Mouse (Mus musculus): ENCODE data around the gene Zfp385a. TPM values are rescaled to one million over a fixed set of nuclear protein-coding genes. Genes with fewer than 3 reads are reported as not detected.

Zfp385a gene
- polyA plus RNA-seq, 1 experiment from 2014 or later, result 19.2 TPM

DNA sequence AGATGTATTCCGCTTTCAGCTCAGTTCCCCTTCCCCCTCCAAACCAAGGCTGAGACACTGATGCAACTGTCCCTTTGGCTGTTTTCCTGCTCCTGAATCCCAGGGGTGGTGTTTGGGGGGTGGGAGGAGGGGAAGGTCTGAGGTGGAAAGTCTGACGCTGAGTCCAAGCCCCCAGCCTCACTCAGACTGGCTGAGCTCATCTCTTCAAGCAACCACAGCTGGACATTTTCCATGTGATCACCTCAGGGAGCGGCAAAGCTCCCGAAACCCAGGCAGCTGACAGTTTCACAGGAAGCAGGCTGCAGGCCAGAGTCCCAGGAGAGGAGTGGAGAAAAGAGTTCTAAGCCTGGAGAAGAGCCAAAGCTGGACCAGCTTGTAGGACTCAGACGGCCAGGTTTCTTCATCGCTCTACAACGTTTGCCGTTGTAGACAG lies 37.0 kb upstream of the Zfp385a start:
- H3K4me2 ChIP-seq (ENCODE audit: low read depth, severe bottlenecking), result no peak overlapping the region
- H3K4me3 ChIP-seq (ENCODE audit: low read depth, low read length), result no peak overlapping the region
- peaks cover 4% of the 10 kb centered on the region for H3K4me1 ChIP-seq (ENCODE audit: control insufficient read depth, insufficient read depth, low read length)
- 0 out of 2 replicates have a peak overlapping the region, but pooled peaks have one; percentile 8 for H3K27ac ChIP-seq (replicated peaks; ENCODE audit: low read depth, low read length)
- H3K9ac ChIP-seq (ENCODE audit: low read length), result no peak overlapping the region
- DNase-seq (ENCODE audit: low spot score) (no peak), ATAC-seq (ENCODE audit: insufficient number of reproducible peaks, low FRiP score, low TSS enrichment, low read depth) (no peak)
- no peaks in the 10 kb centered on the region for H3K27me3 ChIP-seq (ENCODE audit: control insufficient read depth, insufficient read depth, low read length)
- no peaks in the 10 kb centered on the region for H3K36me3 ChIP-seq (ENCODE audit: control insufficient read depth, insufficient read depth, low read length)
- no peaks in the 10 kb centered on the region for H3K9me3 ChIP-seq (ENCODE audit: control insufficient read depth, low read length)
- WGBS, result 72% methylated on average over 8 of the region's 8 CpGs

DNA sequence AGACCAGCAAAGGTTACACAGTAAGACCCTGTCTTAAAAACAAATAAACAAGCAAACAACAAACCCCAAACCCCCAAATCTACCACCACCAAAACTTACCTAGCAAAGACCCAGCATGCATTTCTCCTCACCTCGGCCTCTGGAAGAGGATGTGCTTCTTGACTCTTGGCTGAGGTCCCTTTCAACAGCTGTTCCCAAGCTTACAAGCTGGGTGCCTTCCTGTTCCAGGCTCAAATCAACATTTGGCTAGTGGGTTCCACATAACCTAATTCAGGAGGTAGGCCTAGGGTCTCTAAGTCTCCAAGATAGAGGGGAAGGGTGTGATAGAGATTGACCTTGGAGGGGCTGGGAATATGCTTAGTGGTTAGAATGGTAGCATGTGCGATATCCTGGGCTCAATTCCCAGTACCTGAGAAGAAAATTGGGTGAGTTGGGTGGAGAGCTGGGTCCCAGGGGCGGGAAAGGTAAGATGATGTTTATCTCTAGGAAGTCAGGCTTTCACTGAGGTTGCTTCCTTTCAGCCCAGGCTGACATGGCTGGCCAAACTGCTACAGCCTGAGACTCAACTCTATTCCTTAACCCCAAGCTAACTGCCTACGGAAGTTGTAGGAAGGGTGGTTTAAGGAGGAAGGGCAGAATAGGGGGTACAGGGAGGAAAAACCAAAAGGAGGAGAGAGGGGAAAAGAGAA lies 35.4 kb upstream of the Zfp385a start:
- Histone ChIP-seq H3K9ac (ENCODE audit: low read length) (no peak overlapping the region), H3K4me2 (ENCODE audit: low read depth, severe bottlenecking) (no peak overlapping the region), H3K27me3 (ENCODE audit: control insufficient read depth, insufficient read depth, low read length) (no peaks in the 10 kb centered on the region), H3K36me3 (ENCODE audit: control insufficient read depth, insufficient read depth, low read length) (no peaks in the 10 kb centered on the region), H3K9me3 (ENCODE audit: control insufficient read depth, low read length) (no peaks in the 10 kb centered on the region), H3K4me3 (ENCODE audit: low read depth, low read length) (no peak overlapping the region), H3K27ac (replicated peaks; ENCODE audit: low read depth, low read length) (no peak overlapping the region), H3K4me1 (ENCODE audit: control insufficient read depth, insufficient read depth, low read length) (peaks cover 4% of the 10 kb centered on the region)
- DNase-seq (ENCODE audit: low spot score) (no peak), ATAC-seq (ENCODE audit: insufficient number of reproducible peaks, low FRiP score, low TSS enrichment, low read depth) (no peak)
- 86% methylated on average over 4 of the region's 4 CpGs for WGBS

DNA sequence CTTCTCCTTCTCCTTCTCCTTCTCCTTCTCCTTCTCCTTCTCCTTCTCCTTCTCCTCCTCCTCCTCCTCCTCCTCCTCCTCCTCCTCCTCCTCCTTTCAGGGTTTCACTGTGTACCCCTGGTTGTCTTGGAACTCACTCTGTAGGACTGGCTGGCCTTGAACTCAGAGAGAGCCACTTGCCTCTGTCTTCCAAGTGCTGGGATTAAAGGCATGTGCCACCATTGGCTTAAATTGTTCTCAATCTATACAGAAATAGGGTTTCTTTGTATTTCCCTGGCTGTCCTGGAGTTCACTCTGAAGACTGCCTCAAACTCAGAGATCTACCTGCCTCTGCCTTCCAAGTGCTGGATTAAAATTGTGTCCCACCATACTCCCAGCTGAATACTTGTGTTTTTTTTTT lies 32.6 kb upstream of the Zfp385a start:
- Histone ChIP-seq H3K27ac (replicated peaks; ENCODE audit: low read depth, low read length) (no peak overlapping the region), H3K4me2 (ENCODE audit: low read depth, severe bottlenecking) (no peak overlapping the region), H3K4me1 (ENCODE audit: control insufficient read depth, insufficient read depth, low read length) (no peaks in the 10 kb centered on the region), H3K36me3 (ENCODE audit: control insufficient read depth, insufficient read depth, low read length) (no peaks in the 10 kb centered on the region), H3K9ac (ENCODE audit: low read length) (no peak overlapping the region), H3K4me3 (ENCODE audit: low read depth, low read length) (no peak overlapping the region), H3K9me3 (ENCODE audit: control insufficient read depth, low read length) (no peaks in the 10 kb centered on the region), H3K27me3 (ENCODE audit: control insufficient read depth, insufficient read depth, low read length) (no peaks in the 10 kb centered on the region)
- ATAC-seq (ENCODE audit: insufficient number of reproducible peaks, low FRiP score, low TSS enrichment, low read depth) (no peak), DNase-seq (ENCODE audit: low spot score) (no peak)

DNA sequence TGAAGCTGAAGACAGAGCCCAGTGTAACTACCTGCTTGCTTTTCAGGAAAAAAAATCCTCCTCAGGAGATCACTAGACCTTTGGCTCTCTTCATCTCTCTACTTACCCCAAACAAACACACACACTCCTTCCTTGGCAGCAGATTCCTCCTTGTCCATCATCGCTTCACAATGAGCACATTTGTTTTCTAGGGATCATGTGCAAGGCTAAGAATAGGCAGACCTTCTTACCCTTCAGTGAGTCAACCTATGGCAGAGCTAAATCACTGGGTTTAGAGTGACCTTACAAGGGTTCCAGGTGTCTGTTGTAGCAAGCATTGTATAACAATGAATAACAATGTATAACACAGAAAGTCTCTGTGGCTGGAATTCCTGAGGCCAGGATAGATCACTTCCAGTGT lies 31.8 kb upstream of the Zfp385a start:
- no peak overlapping the region for H3K4me3 ChIP-seq (ENCODE audit: low read depth, low read length)
- ATAC-seq (ENCODE audit: insufficient number of reproducible peaks, low FRiP score, low TSS enrichment, low read depth), result no peak
- H3K4me2 ChIP-seq (ENCODE audit: low read depth, severe bottlenecking), result no peak overlapping the region
- no peaks in the 10 kb centered on the region for H3K27me3 ChIP-seq (ENCODE audit: control insufficient read depth, insufficient read depth, low read length)
- no peaks in the 10 kb centered on the region for H3K9me3 ChIP-seq (ENCODE audit: control insufficient read depth, low read length)
- no peak for DNase-seq (ENCODE audit: low spot score)
- H3K36me3 ChIP-seq (ENCODE audit: control insufficient read depth, insufficient read depth, low read length), result no peaks in the 10 kb centered on the region
- H3K27ac ChIP-seq (replicated peaks; ENCODE audit: low read depth, low read length), result no peak overlapping the region
- H3K9ac ChIP-seq (ENCODE audit: low read length), result no peak overlapping the region
- peaks cover 5% of the 10 kb centered on the region; the same call in 1 of the 2 replicates for H3K4me1 ChIP-seq (ENCODE audit: control insufficient read depth, insufficient read depth, low read length)
- WGBS, result 85% methylated on average over 1 of the region's 1 CpGs

DNA sequence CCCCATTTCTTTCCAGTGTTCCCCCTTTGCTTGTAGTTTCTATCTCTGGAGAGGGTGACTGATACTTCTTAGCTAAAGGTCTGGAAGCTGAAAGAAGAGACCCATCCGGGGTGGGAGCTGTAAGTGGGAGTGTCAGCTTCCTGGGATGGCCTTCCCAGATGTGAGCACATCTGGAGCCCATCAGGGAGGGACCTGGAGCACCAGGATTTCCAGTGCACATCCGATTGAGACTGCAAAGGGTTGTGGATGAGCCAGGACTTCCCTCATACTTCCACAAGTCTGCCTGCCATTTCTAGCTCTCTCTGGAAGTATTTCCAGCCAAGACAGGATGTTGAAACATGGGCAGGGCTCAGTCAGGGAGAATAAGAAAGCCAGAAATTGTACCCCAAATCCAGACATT lies 31.3 kb upstream of the Zfp385a start:
- Histone ChIP-seq H3K27ac (replicated peaks; ENCODE audit: low read depth, low read length) (no peak overlapping the region), H3K4me1 (ENCODE audit: control insufficient read depth, insufficient read depth, low read length) (peaks cover 5% of the 10 kb centered on the region; the same call in 1 of the 2 replicates), H3K27me3 (ENCODE audit: control insufficient read depth, insufficient read depth, low read length) (no peaks in the 10 kb centered on the region), H3K4me3 (ENCODE audit: low read depth, low read length) (no peak overlapping the region), H3K9ac (ENCODE audit: low read length) (no peak overlapping the region), H3K36me3 (ENCODE audit: control insufficient read depth, insufficient read depth, low read length) (no peaks in the 10 kb centered on the region), H3K4me2 (ENCODE audit: low read depth, severe bottlenecking) (no peak overlapping the region), H3K9me3 (ENCODE audit: control insufficient read depth, low read length) (no peaks in the 10 kb centered on the region)
- DNase-seq (ENCODE audit: low spot score), result no peak
- WGBS, result 5% methylated on average over 2 of the region's 2 CpGs
- ATAC-seq (ENCODE audit: insufficient number of reproducible peaks, low FRiP score, low TSS enrichment, low read depth), result no peak

DNA sequence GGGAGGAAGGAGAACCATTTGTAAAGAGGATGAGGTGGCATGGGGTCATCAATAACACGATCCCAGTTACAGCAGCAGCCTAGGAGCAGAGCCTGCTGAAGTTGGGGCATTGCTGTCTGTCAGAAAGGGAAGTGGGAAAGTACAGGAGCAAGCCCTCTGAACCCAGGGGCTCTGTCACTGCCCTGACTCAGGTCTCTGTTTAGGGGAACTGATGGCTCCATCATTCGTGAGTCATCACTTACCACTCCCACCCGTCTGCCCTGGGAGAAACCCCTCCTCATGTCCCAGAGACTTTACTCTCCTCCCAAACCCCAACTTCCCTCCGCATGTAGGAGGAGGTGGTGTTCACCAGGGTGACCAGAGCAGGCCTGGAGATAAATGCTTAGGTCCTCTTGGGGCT lies 30.6 kb upstream of the Zfp385a start:
- 32% methylated on average over 4 of the region's 4 CpGs for WGBS
- DNase-seq (ENCODE audit: low spot score) (no peak), ATAC-seq (ENCODE audit: insufficient number of reproducible peaks, low FRiP score, low TSS enrichment, low read depth) (no peak)
- H3K9me3 ChIP-seq (ENCODE audit: control insufficient read depth, low read length), result no peaks in the 10 kb centered on the region
- no peaks in the 10 kb centered on the region for H3K27me3 ChIP-seq (ENCODE audit: control insufficient read depth, insufficient read depth, low read length)
- H3K4me1 ChIP-seq (ENCODE audit: control insufficient read depth, insufficient read depth, low read length), result peaks cover 5% of the 10 kb centered on the region; the same call in 1 of the 2 replicates
- H3K27ac ChIP-seq (replicated peaks; ENCODE audit: low read depth, low read length), result no peak overlapping the region
- no peaks in the 10 kb centered on the region for H3K36me3 ChIP-seq (ENCODE audit: control insufficient read depth, insufficient read depth, low read length)
- H3K4me3 ChIP-seq (ENCODE audit: low read depth, low read length), result no peak overlapping the region
- H3K4me2 ChIP-seq (ENCODE audit: low read depth, severe bottlenecking), result no peak overlapping the region
- no peak overlapping the region for H3K9ac ChIP-seq (ENCODE audit: low read length)

DNA sequence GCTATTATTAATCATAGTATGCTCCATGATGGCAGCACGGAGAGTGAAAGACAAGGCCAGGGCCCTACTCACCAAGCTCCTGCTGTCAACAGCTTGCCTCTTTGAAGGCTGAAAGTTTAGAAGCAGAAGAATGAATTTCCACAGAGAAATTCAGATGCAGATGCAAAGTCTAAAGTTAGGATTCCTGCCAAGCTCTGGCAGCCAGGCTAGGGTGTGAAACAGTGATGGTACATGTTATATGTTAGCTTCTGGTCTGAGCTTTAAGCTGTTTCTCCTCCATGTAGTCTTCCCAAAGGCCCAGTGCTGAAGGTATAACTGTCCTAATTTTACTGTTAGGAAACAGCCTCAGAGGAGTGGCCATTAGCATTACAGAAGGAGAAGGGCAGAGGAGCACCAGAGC lies 29.2 kb upstream of the Zfp385a start:
- DNase-seq (ENCODE audit: low spot score) (no peak), ATAC-seq (ENCODE audit: insufficient number of reproducible peaks, low FRiP score, low TSS enrichment, low read depth) (no peak)
- no peak overlapping the region for H3K9ac ChIP-seq (ENCODE audit: low read length)
- no peaks in the 10 kb centered on the region for H3K36me3 ChIP-seq (ENCODE audit: control insufficient read depth, insufficient read depth, low read length)
- no peak overlapping the region for H3K27ac ChIP-seq (replicated peaks; ENCODE audit: low read depth, low read length)
- H3K9me3 ChIP-seq (ENCODE audit: control insufficient read depth, low read length), result no peaks in the 10 kb centered on the region
- WGBS, result 78% methylated on average over 1 of the region's 1 CpGs
- no peak overlapping the region for H3K4me3 ChIP-seq (ENCODE audit: low read depth, low read length)
- H3K27me3 ChIP-seq (ENCODE audit: control insufficient read depth, insufficient read depth, low read length), result no peaks in the 10 kb centered on the region
- no peak overlapping the region for H3K4me2 ChIP-seq (ENCODE audit: low read depth, severe bottlenecking)
- H3K4me1 ChIP-seq (ENCODE audit: control insufficient read depth, insufficient read depth, low read length), result peaks cover 7% of the 10 kb centered on the region; the same call in 1 of the 2 replicates

DNA sequence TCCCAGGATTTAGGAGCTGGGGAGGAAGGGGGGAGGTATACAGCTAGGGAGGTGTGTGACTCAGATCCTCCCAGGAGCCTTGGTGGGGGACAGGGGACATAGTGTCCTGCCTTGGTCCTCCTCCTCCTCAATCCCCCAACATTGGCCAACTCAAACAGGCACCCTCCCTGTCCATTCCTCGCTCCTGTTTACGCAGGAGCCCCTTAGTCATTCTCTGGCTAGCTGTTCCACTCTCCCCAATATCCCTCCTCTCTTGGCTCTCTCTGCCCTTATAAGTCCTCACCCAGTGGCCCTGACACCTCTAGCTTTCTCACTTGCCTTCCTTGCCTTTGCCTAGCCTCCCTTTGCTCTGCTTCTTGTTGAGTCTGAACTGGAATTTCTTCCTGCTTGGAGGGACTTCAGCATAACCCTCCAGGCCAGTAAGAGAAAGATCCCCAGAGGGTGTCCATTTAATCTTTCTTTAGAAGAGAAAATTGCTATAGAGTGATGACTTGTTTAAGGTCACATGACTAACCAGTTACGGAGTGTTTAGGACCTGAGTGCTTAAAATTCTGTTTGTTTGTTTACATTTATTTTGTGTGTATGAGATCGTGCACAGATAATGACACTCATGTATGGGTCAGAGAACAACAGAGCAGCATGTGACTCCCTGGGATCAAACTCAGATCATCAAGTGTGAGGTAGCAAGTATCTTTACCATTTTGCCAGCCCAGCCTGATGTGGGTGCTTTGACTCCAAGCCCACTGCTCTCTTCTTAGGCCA lies 28.5 kb upstream of the Zfp385a start:
- ATAC-seq (ENCODE audit: insufficient number of reproducible peaks, low FRiP score, low TSS enrichment, low read depth) (no peak), DNase-seq (ENCODE audit: low spot score) (no peak)
- H3K27ac ChIP-seq (replicated peaks; ENCODE audit: low read depth, low read length), result no peak overlapping the region
- no peak overlapping the region for H3K4me3 ChIP-seq (ENCODE audit: low read depth, low read length)
- no peak overlapping the region for H3K9ac ChIP-seq (ENCODE audit: low read length)
- H3K4me2 ChIP-seq (ENCODE audit: low read depth, severe bottlenecking), result no peak overlapping the region
- H3K9me3 ChIP-seq (ENCODE audit: control insufficient read depth, low read length), result no peaks in the 10 kb centered on the region
- no peaks in the 10 kb centered on the region for H3K36me3 ChIP-seq (ENCODE audit: control insufficient read depth, insufficient read depth, low read length)
- 82% methylated on average over 4 of the region's 4 CpGs for WGBS
- peaks cover 7% of the 10 kb centered on the region; the same call in 1 of the 2 replicates for H3K4me1 ChIP-seq (ENCODE audit: control insufficient read depth, insufficient read depth, low read length)
- H3K27me3 ChIP-seq (ENCODE audit: control insufficient read depth, insufficient read depth, low read length), result no peaks in the 10 kb centered on the region
